Mouse (Mus musculus) lung, postnatal 0 days (tissue): ENCODE measurements around the gene Mmd.

Experiments used
- CTCF ChIP-seq: IDR thresholded peaks from 2 replicates; pipeline ENCODE4 v1.5.1; 2016; ENCODE audit warnings: antibody characterized with exemption, mild to moderate bottlenecking
- EP300 ChIP-seq: IDR thresholded peaks from 2 replicates; pipeline ENCODE4 v1.6.1; 2016; ENCODE audit warnings: antibody characterized with exemption, mild to moderate bottlenecking, control low read depth

- no peak for TF ChIP-seq CTCF
- TF ChIP-seq EP300: no peak
Measured at GRCm38 (mm10) chr11:90294622-90295021, 45.4 kb downstream of the Mmd start.
